Comparison of ENCODE assay signal across 10 mouse cellular contexts in genomic region chr4:140507172-140507714, GRCm38 (mm10).
DNase-seq lines count a peak whose midpoint lies in the region; ATAC-seq and TF ChIP-seq lines count a peak whose summit lies in the region.
"Had no signal": no experiment of that assay in that cellular context is flagged by ENCODE, and none has a peak within 500 bp of the region (broad histone marks: within the 10 kb centered on the region; RNA-seq: fewer than 3 reads in every experiment).

No protein-coding gene starts in this region.

- DNase-seq in adrenal gland, adult 2 months: peak; percentile 35
- DNase-seq in adrenal gland, adult 8-10 months: no peak
- DNase-seq in liver (peak; percentile 26), WW6 (ENCODE audit: low read depth, low spot score) (peak; percentile 59)
- no peak for DNase-seq in liver, postnatal 0 days
- no peak for DNase-seq in spleen, postnatal 10 days (ENCODE audit: low spot score in 2 of 2)
- DNase-seq in thymus, adult 2 months: no peak
- DNase-seq: heart, adult 11 months had no signal

- H3K36me3 ChIP-seq in liver, postnatal 0 days (replicated peaks; ENCODE audit: insufficient read depth, low read length): no peaks in the 10 kb centered on the region
- H3K36me3 ChIP-seq in thymus, adult 2 months (ENCODE audit: control insufficient read depth, insufficient read depth, low read length): no peaks in the 10 kb centered on the region

- no peaks in the 10 kb centered on the region for H3K9me3 ChIP-seq in liver, postnatal 0 days (ENCODE audit: low read length)
- H3K9me3 ChIP-seq: embryonic facial prominence, embryonic 12.5 days had no signal

- ATAC-seq in liver, postnatal 0 days: no peak
- ATAC-seq in granulocyte monocyte progenitor cell, adult 5-6 weeks (replicated peaks; ENCODE audit: poor library complexity, severe bottlenecking): peak; percentile 46

- no peaks in the 10 kb centered on the region for H3K27me3 ChIP-seq in liver, postnatal 0 days (ENCODE audit: insufficient read depth, low read length)
- no peaks in the 10 kb centered on the region for H3K27me3 ChIP-seq in thymus, adult 2 months (ENCODE audit: control insufficient read depth, insufficient read depth, low read length)
- H3K27me3 ChIP-seq: embryonic facial prominence, embryonic 12.5 days had no signal

- no peak overlapping the region for H3K27ac ChIP-seq in liver, postnatal 0 days (ENCODE audit: low read depth)
- H3K27ac ChIP-seq in thymus, adult 2 months (ENCODE audit: control insufficient read depth, insufficient read depth, low read length): no peak overlapping the region
- H3K27ac ChIP-seq: embryonic facial prominence, embryonic 12.5 days had no signal

- no peaks in the 10 kb centered on the region for H3K4me1 ChIP-seq in liver, postnatal 0 days (ENCODE audit: insufficient read depth)
- H3K4me1 ChIP-seq in thymus, adult 2 months (replicated peaks; ENCODE audit: control insufficient read depth, insufficient read depth, low read length): no peaks in the 10 kb centered on the region

- no peak for TF ChIP-seq POLR2A in thymus, adult 2 months (IDR thresholded peaks at IDR 0.05; ENCODE audit: control insufficient read depth, extremely low read depth, insufficient read depth, low read length, poor library complexity)

- WGBS in liver, postnatal 0 days (ENCODE audit: insufficient replicate concordance): 45% methylated on average over 15 of the region's 15 CpGs
- 52% methylated on average over 15 of the region's 15 CpGs for WGBS in thymus, adult 2 months

- no peak for TF ChIP-seq EP300 in liver, postnatal 0 days (IDR thresholded peaks at IDR 0.05; ENCODE audit: low read depth)

- H3K4me3 ChIP-seq in liver, postnatal 0 days (ENCODE audit: low read depth, low read length): no peak overlapping the region
- H3K4me3 ChIP-seq in thymus, adult 2 months (ENCODE audit: control insufficient read depth, insufficient read depth, low read length): no peak overlapping the region
- H3K4me3 ChIP-seq: embryonic facial prominence, embryonic 12.5 days had no signal

- H3K9ac ChIP-seq in liver, postnatal 0 days (replicated peaks): no peak overlapping the region
- H3K9ac ChIP-seq: embryonic facial prominence, embryonic 12.5 days had no signal

- TF ChIP-seq CTCF in liver, postnatal 0 days (IDR thresholded peaks at IDR 0.05; ENCODE audit: low read depth): no peak
- TF ChIP-seq CTCF in thymus, adult 2 months (IDR thresholded peaks at IDR 0.05; ENCODE audit: borderline replicate concordance, control insufficient read depth, extremely low read depth, insufficient read depth, low read length, poor library complexity): no peak

- no peak overlapping the region for H3K4me2 ChIP-seq in liver, postnatal 0 days (ENCODE audit: low read depth, low read length)
- H3K4me2 ChIP-seq: embryonic facial prominence, embryonic 12.5 days had no signal

Comparison
In these comparisons a context has a peak if more than half of its experiments do, and no peak if none do; other contexts are left out.
1. DNase-seq: peak in adrenal gland, adult 2 months (single experiment), liver (single experiment) and WW6 (single experiment); none in adrenal gland, adult 8-10 months (single experiment), liver, postnatal 0 days (single experiment), spleen, postnatal 10 days (0 of 2) and thymus, adult 2 months (single experiment).